Mouse (Mus musculus) bone marrow, adult 2 months (tissue): ENCODE results near the gene Doc2b.

Source experiments
- CTCF ChIP-seq: fragments of 200-500 bp; IDR thresholded peaks from 2 replicates; pipeline ENCODE4 v1.5.1; 2011; ENCODE audit warnings: low read length, control low read depth; ENCODE audit not compliant: control insufficient read depth, insufficient read depth
- POLR2A ChIP-seq: fragments of 200-500 bp; IDR thresholded peaks from 2 replicates; pipeline ENCODE4 v1.6.1; 2011; ENCODE audit warnings: low read depth, mild to moderate bottlenecking, control low read depth, low read length, borderline replicate concordance; ENCODE audit not compliant: control insufficient read depth

DNA sequence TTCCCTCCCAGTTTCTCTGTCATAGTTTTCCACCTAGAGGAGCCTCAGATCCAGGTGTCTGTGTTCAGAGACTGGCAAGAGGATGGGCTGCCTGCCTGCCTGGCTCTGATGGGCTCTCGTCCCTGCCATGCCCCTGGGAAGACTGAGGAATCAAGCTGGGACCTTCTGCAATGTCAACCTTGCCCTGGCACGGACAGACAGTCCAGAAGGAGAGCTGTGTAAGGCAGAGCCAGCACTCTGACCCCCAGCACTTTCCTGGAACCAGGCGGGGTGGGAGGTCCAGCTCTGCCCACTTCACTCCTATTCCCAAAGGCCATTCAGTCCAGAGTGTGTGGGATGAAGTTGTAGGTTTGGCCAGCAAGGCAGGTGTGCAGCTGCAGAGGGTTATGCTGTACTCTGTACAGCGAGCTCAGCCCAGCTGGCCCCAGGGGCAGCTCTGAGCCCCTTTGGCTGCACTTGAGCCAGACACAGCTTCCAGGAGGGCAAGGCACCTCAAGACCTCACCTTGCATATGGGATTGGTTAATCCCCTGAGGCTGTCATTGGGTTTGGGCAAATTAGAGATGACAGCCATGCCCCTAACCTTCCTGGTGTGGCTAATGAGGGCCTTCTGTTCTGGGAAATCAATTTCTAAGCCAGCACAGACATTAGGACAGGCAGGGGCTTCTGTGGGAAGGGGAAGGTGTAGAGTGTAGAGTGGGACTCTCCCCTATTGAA is 47.2 kb upstream of the Doc2b start:
- TF ChIP-seq CTCF, result no peak
- no peak for TF ChIP-seq POLR2A
